Mouse (Mus musculus) adrenal gland, adult (tissue): ENCODE measurements around the gene Lmf1.

Source experiments
- DNase-seq, 2 experiments: peaks; one replicate each; pipeline ENCODE4 v3.0.0; 2022 to 2023; ENCODE audit warnings: low spot score in 1 of 2; ENCODE audit not compliant: inconsistent age in 2 of 2

The Lmf1 gene

GRCm38 (mm10) chr17:25696263-25696662 is 117.4 kb downstream of the Lmf1 start:
- no peak for DNase-seq

DNA sequence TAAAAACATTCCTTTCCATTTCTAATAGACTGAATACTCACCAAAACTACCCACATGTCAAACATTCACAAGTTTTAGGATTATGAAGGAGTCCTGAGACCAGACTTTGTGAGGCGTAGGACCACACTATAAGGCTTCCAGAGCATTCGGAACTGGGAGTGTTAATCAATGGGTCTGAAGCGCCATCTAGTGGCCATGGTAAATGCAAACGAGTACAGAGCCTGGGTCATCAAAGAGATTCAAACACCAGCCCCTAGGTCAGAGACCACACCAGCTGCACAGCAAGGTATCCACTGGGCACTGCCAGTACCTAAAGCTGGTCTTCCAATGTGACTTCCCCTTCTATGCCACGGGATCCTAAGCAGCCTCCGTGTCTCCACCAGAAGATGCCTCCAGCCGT is 119.6 kb downstream of the Lmf1 start:
- DNase-seq: peak; percentile 63 to 90

DNA sequence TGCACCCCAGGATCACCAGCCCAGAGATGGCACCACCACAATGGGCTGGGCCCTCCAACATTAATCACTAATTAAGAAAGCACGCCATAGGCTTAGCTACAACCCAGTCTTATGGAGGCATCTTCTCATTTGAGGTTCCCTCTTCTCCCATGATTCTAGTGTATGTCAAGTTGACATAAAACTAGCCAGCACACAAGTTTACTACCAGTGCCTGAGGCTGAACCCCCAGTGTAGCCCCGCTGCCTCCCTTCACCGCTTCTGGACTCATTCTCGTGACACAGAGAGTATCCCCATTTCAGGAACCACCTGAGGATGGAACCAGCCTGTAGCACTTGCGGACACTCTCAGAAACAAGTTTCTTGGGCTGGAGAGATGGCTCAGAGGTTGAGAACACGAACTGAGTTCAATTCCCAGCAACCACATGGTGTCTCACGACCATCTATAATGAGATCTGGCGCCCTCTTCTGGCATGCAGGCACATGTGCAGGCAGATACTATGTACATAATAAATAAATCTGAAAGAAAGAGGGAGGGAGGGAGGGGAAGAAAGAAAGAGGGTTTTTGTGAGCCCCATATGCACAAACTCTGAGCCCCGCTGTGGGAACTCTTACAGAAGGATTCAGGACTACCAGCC is 122.1 kb downstream of the Lmf1 start:
- no peak for DNase-seq

DNA sequence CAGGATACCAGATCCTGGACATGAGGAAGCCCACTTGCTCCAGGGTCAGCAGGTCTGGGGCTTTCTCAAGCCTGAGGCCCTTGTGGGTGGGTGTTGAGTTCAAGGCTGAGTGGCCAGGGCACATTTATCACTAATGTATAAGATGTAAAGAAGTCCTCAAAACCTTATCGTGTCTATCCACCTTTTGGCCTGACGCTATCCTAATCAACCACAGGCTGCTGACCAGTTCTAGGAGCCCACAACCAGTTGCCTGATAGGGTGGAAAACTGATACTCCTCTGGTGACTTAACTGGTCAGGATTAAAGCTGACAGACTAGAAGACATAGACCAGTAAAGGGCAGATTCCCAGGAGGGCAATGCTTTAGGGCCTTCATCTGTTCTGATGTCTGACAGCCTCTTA is 131.1 kb downstream of the Lmf1 start:
- no peak for DNase-seq

GRCm38 (mm10) chr17:25711136-25711535 is 132.3 kb downstream of the Lmf1 start:
- DNase-seq: no peak
